Mouse (Mus musculus) erythroid progenitor cell, adult 5-6 weeks (primary cell): Measurements from ENCODE around the gene Clec3a. TPM values are rescaled to one million over a fixed set of nuclear protein-coding genes. Genes with fewer than 3 reads are reported as not detected.

Experiments used
- ATAC-seq: replicated peaks from 2 replicates; pipeline ENCODE4 v1.8.0; 2016; ENCODE audit warnings: moderate number of reproducible peaks, mild to moderate bottlenecking, moderate TSS enrichment, inconsistent platforms; ENCODE audit not compliant: poor library complexity, low FRiP score, severe bottlenecking
- total RNA-seq, 2 experiments: library from RNA; stranded (forward) in 1 of 2; stranded (reverse) in 1 of 2; fragments of 150-400 nt in 1 of 2; fragments of 186-747, 209-891 nt in 1 of 2; gene quantifications; 2 replicates each; pipeline versions ENCODE4 v1.2.3 to v1.2.4; 2015 to 2017; ENCODE audit warnings: low replicate concordance in 2 of 2

Gene Clec3a
- not detected in 2 replicates for total RNA-seq (2015; ENCODE audit: low replicate concordance)
- not detected in 2 replicates for total RNA-seq (2017; ENCODE audit: low replicate concordance)

GRCm38 (mm10) chr8:114417786-114418185 is at the start of gene Clec3a:
Gene Clec3a, plus strand, starts transcription at chr8:114418086.
- ATAC-seq, result no peak

GRCm38 (mm10) chr8:114369038-114369976 is 48.6 kb upstream of the Clec3a start:
- no peak for ATAC-seq

DNA sequence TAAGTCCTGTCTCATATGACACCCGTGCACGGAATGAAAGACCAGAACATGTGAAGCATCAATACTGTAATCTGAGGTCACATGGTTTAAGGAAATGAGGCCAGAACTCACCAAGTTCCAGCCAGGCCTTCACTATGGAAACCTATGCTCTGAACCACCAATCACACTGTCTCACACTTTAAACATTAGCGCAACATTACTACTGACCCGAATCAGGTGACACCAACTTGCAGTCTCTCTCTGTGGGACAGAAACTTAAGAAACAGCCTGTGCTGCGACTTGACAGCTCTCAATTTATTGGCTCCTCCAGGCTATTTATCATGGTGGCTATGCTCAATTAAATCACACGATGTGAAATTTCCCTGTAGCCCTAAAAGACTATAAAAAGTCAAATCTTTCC is 43.5 kb upstream of the Clec3a start:
- no peak for ATAC-seq

- no peak for ATAC-seq
Measured at GRCm38 (mm10) chr8:114384189-114384588, 33.7 kb upstream of the Clec3a start.

GRCm38 (mm10) chr8:114387494-114387893 is 30.4 kb upstream of the Clec3a start:
- ATAC-seq, result no peak

DNA sequence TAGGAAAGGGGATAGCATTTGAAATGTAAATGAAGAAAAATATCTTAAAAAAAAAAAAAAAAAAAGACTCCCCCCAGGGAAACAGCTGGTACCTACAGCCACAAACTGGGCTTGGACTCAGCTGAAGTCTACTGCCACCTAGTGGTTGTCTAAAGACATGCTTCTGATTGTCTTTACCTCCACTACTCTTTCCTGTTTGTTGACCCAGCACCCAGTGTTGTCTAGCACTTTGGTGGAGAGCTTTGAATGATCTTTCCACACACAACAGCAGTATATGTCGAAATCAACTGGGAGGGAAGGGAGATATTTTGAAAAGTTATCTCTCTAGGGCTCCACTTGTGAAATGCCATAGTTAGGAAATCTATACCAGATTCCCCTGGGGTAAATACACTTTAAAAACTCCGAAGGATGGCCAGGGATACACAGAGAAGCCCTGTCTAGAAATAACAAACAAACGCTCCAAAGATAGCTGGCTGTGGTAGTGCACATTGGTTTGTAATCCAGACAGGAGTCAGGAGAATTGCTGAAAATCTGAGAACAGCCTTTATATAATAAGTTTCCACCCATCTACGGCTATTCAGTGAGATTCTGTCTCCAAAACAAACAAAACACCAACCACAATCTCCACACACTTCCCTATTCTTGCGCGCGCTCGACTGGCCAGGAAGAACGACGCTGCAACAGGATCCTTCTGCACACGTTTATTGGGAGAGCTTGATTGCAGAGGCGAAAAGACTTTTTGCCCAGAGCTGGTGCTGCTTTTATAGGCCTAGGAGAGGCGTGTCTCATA is 27.2 kb upstream of the Clec3a start:
- ATAC-seq, result no peak

DNA sequence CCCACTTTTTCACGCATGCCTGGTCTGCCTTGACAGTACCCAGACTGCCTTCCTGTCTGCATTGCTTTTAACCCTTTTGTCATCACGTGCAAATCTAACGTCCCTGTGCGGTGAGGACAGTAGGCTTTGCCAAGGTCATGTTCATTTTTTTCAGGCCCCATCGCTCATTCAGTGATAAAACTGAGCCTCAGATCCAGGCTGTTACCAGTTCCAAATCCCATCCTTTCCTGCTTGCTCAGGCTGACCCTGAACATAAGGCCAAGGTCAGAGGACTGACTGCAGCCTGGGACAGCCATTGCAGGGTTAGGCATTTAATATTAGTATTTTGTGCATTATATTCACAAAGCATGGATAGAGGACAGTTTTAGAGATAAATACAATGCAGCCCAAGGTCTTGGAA is 19.6 kb upstream of the Clec3a start:
- ATAC-seq, result no peak

DNA sequence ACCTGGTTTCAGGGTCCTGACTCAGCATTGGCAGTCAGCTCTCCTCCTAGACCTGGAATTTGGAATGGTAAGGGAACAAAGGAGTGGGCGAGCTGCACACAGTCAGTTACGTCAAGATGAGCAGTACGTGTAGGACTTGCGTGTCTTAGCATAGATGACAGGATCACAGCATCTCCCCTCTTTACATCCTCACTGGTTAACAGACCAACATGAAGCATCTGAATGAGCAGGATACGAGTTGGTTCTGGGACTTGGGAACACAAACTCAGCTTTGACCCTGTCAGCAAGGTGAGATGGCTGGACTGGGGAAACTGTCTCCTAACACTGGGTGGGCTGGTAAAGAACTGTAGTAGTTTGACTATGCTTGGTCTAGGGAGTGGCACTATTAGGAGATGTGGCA is 18.6 kb upstream of the Clec3a start:
- no peak for ATAC-seq

GRCm38 (mm10) chr8:114401679-114402078 is 16.2 kb upstream of the Clec3a start:
- no peak for ATAC-seq

- no peak for ATAC-seq
Measured at GRCm38 (mm10) chr8:114411421-114411820, 6.5 kb upstream of the Clec3a start.

DNA sequence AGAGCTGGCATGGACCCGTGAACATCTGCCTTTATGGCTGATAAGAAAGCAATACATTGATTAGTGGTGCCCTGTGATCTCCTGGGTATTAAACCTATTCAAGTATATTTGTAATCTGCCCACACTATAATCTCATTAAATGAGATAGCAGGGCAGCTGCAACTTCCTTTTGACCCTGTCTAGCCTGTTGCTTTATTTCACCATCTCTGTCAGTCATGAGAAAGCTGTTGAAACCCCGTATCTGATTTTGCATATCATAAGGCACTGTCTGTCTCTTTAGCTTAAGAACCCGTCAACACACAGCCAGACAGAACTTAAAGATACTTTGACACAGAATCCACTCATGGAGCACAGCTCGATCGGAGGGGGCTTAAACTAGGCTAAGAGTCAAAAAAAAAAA is 600 bp downstream of the Clec3a start:
- ATAC-seq, result no peak

DNA sequence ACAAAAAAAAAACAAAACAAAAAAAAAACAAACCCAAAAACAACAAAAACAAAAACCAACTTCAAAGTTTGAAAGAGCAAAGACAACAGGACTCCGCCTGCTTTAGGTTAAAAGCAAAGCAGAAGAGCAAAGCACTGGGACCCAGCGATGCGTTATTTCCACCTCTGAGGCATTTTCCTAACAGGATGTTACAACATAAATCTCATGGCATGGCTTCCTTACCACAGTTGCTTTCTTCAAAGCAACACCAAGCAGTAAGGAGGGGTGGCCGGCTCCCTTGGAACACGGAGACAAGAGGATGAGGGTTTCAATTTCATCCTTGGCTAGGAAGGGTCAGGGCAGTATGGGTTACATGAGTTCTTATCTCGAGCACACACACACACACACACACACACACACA is 1.0 kb downstream of the Clec3a start:
- ATAC-seq, result no peak

DNA sequence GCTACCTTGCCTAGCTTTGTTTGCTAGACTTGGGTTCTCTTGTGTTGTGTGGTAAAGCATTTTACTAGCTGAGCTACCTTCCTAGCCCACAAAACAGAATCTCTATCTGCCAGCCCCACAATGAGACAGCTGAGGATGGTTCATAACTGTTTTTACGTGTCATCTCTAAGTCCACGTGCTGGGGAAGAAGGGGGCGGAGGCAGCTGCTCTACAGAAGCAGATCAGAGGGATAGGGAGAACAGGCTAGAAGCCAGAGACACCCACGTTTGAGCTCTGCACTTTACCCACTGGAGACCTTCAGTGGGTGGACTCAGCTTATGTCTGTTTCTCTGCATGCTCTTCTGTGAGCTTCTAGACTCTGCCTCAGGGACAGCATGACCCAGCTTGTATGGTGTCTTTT is 3.7 kb downstream of the Clec3a start:
- ATAC-seq, result no peak

DNA sequence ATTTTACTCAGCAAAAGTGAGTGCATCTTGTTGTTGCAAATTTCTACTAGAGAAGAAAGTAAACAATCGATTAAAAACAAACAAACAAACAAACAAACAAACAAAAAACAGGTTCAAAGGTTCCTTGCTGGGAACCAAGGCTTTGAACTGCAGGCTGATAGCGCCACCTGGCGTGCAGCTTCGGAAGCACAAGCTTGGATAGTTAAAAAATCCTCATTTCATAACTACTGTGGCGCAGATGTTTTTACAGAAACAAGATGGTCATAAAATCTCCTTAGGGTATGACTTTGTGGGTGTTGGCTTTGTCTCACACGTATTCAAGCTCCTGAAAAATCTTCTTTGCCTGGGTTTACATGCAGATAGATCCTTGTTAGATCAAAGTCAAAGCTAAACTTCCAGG is 20.4 kb downstream of the Clec3a start:
- no peak for ATAC-seq

DNA sequence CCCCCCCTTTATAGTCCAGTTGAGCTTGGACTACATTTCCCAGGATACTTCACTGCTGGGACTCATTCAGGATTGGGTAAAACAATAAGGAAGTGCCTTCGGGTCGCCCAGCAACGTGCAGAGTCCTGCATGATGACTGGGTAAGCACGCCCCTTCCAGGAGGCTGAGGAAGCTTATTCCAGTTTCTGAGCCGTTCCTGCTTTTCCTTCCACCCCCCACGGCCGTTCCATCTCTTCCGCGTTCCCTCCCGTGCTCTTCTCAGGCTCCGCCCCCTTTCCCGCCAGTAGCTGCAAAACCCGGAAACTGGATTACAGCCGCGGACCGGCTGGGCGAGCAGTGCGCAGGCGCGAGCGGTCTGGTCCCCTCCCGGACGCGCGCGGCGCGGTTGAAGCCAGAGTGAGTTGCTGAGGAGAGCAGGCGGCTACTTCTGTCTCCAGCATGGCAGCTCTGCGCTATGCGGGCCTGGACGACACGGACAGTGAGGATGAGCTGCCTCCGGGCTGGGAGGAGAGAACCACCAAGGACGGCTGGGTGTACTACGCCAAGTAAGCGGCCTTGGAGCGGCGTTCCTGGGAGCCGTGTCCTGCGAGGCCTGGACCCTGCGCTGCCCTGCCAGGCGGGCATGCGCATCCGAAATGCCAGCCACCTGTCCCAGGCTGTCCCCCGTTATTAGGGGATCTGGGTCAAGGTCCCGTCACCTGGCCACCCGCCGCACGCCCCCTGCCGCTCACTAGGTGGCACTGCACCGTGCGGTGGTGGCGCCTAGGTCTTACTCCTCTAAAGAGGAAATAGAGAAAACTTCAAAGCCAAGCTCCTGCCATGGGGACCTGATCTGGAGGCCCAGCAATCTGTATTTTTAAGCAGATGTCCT is 21.7 kb downstream of the Clec3a start, which contains the start of gene Wwox:
Gene Wwox, plus strand, starts transcription at position 322 of the 871 bp plus-strand sequence.
- ATAC-seq, result peak; percentile 90

DNA sequence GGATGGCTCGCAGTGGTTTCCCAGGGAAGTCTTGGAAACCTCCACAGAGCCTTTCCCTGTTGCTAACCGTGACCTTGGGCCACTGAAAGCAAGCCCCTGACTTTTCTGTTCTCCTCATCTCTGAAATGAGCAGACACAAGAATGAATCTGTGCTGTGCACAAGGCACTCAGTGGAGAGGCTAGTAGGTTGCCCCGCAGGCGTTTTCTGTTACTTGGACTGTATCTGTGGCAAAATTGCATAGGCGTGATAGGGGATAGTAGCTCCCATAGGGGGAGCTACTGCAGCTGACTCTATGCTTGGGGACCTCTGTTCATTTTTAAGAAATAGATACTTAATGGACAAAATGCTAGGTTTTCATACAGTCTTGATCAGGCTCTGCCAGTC is 22.3 kb downstream of the Clec3a start:
- ATAC-seq, result no peak

GRCm38 (mm10) chr8:114441616-114442015 is 23.7 kb downstream of the Clec3a start:
- ATAC-seq, result no peak

- ATAC-seq, result no peak
Measured at GRCm38 (mm10) chr8:114446884-114447283, 29.0 kb downstream of the Clec3a start.

GRCm38 (mm10) chr8:114452278-114452677 is 34.4 kb downstream of the Clec3a start:
- no peak for ATAC-seq

DNA sequence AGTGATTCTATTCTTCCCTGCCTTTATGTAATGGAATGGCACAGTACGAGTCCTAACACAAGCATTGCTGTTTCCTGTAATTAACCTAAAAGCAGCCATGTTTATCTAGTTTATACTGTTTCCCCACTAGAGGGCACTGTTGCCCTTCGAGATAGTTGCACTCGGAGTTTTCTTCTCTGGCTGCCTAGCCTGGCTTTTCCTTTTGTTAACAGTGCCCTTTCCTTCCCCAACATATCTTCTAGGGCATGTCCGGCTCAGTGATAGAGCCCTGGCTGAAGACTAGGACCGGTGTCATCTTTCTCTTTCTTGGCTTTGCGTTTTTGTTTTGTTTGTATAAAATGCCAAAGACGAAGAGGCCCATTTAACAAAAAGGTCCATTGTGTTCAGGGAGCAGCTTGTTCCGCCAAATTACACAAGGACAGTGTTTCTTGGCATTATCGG is 34.9 kb downstream of the Clec3a start:
- ATAC-seq, result no peak
